Mouse (Mus musculus) thymus, postnatal 25 days (tissue): ENCODE data around the gene Krtap8-1.
A peak's percentile ranks its signal among the peaks of the same experiment; 100 is the strongest.

Source experiments
- DNase-seq: peaks from one replicate; pipeline ENCODE4 v3.0.0; 2022

Krtap8-1 gene

DNA sequence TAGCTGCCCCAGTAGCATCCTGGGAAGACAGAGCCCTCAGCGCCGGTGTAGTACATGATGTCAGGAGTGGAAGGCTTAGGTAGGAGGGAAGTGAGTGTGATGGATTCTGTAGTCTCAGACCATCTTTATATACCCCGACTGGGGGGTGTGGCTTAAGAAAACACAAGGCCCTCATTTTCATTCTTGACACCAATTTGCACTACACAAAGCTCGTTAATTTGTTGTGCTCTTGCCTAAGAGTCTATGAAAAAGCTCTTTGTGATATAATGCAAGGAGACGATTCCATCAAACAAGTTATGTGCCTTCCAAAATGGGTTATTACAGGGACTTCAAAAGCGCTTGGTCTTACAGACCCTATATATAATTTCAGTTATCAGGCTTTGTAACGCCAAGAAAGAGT, at the start of gene Krtap8-1:
Gene Krtap8-1 (minus strand): TSS at position 101 of the 400 bp plus-strand sequence.
- DNase-seq = no peak

DNA sequence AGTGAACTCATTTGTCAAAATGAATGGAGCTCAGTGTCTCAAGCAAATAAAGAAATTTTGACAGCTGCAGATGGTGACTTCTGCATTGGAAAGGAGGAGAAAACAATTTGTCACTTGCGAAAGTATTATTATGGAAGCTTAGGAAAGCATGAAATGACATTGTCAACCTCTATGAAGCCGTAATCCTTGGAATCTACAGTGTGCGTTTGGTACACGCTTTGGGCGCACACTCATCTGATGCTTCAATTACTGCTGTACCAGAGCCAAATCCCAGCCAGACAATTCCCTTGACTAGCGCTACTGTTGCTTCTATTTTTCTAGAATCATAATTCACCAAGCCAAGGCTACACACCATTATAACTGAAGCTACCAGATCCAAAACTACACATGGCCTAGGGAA, 49.6 kb upstream of the Krtap8-1 start:
- no peak for DNase-seq

DNA sequence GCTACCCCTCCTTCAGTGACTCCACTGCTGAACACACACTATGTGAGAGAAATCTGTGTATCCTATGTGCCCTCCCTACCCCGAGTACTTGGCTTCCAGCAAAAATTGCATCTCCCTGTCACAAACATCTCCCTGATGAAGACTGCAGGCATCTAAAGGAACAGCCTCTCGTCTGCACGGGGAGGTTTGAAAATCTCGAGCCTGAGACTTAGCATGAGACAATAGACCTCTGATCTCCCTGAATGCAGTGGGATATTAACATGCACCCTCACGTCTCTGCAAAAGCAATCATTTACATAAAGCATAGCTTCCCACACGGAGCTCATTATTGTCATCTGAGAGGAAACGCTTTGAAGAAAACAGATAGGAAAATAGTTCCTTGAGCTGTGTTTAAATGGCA, 42.8 kb upstream of the Krtap8-1 start:
- no peak for DNase-seq

DNA sequence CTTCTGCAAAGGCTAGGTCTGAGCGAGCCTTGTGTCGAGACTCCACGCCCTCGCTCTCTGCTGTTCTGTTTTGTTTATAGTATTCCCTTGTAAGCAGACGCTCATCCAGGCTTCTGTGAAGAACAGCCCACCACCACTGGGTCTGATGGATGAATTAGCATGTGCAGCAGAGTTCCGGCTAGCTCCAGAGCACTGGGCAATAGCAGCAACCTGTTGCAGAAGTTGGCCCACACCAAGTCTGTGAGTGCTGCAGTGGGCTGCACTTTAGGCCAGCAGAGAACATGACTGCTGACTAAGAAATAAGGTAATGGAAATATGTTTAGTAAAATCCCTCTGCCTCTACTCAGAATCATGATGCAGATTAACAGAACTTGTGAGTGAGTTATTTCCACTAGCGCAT, 42.1 kb upstream of the Krtap8-1 start:
- no peak for DNase-seq

DNA sequence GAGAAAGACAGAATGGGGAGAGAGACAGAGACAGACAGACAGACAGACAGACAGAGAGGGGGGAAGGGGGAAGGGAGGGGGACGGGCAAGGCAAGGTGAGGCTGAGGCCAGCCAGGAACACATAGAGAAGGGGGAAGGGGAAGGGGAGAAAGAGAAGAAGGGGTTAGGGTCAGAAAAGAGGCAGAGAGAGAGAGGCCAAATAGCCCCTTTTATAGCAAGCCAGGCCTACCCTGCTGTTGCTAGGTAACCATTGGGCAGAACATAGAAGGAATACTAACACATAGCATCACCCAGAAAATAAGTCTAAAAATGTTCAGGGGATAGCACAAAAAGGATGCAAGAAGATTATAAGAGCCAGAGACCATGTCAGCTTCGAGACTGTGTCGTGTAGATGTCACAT, 40.6 kb upstream of the Krtap8-1 start:
- no peak for DNase-seq

DNA sequence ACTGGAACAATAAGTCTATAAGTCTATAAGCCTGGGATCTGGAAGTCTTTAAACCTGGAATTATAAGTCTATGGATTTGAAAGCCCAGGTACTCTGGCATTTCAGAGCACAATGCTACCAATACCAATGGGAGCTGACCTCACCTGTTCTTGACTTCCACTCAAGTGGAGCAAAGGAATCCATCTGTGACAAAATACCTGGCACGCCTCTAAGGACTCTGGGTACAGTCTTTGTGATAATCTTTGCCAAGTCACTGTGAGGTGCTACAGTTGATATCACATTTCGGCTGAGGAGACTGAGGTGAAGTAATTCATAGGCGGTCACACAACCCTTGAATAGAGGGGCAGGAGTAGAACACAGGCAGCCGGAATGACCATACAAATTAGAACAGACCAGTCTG, 33.2 kb upstream of the Krtap8-1 start:
- DNase-seq = no peak

DNA sequence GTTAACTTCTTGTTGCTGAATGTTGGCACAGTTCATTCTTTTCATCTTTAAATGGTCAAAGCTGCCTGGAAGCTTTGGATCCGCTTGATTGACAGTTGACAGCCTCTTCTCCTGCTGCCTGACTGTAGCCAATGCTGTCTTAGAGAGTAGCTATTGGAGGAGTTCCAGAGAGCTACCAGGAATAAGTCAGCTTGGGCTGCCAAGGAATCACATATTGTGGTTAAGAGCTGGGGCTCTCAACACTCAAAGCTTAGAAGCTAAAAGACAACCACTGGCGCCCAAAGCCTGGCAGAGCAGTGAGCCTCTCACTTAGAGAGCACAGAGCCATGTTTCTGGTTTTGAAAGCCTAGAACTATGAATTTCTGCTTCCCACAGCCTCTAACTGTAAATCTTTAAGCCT, 32.8 kb upstream of the Krtap8-1 start:
- DNase-seq = no peak

DNA sequence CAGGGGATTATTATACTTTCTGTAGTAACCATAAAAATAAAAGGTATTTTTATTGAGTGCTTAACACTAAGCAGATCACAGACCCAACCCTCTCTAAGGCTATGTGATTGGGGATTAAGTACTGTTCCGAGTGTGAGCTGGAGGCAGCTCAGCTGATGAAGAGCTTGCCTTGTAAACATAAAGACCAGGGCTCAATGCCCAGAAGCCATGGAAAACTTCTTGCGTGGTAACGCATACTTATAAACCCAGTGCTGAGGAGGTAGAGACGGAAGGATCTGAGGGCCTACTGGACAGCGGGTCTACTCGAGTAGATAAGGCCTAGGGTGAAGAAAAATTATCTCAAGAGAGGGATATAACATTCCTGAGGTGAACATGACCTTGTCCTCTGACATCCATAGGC, 32.3 kb upstream of the Krtap8-1 start:
- no peak for DNase-seq

DNA sequence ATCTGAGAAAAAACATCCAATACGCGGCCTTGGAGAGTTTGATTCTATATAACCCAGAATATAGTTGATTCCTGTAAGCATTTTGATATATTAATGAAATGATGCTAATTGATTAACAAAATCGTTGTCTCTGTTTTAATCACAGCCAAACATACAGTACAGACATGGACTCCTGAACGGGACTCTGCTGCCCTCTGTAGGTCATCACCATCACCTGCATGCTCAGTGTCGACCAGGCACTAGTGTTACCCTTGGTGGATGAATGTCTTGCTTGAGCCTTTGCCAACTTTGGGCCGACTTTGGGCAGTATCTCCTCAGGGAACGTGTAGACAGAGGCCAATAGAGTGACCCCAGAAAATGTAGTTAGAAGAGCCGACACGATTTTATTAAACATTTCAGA, 29.9 kb upstream of the Krtap8-1 start:
- peak; percentile 3 for DNase-seq

DNA sequence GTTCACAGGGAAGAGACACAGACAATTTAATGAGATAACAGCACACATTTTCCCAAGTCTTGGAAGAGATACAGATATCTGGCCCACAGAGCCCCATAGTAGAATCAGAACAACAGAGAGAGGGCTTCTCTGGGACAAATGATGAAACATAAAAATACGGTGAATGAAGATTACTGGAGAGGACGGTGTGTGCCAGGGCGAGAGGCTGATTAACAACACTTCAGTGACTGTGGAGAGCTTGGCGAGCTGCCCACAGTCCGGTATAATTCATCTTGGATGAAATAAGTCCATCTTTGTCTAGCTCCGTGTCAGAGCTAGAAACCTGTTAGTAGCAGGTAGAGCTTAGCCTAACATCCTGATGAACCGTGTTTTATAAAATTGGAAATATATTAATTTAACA, 25.7 kb upstream of the Krtap8-1 start:
- no peak for DNase-seq

DNA sequence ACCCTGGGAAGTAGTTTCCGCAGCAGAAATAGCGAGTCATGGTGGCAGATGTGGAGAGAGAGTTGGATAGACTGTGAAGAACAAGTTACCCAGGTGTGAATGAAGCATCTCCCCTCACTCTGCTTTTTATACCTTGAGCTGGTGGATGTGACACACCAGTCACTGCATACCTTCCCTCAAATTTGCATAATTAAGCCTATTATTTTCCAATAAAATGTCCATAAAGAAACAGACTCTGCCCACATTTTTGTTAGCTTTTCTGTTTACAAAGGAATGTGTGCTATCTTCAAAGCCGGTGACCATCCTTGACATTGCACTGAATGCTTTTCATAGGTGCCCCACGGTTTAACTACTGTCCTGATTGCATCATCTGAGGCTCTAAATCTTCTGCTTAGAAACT, 20.5 kb upstream of the Krtap8-1 start, which contains the start of gene Krtap7-1:
Gene Krtap7-1 (minus strand): TSS at position 101 of the 400 bp plus-strand sequence.
- no peak for DNase-seq

DNA sequence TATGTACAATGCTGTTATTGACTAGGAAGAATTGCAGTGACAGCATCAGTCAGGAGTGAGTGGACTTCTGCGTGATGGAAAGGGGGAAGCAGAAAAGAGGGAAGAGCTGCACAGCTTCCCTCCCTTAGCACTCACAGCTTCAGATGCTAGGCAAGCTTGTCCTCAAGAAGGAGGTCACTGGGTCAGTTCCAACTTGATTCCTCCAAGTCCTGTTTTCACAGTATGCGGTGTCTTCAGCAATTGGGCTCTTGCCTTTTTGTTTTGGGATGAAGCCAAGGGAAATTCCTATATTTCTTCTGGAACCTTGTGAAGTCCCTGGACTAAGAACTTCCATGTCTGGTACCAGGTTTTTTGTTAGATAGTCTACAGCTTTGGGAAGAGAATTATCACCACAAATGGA, 15.8 kb upstream of the Krtap8-1 start:
- DNase-seq = no peak

DNA sequence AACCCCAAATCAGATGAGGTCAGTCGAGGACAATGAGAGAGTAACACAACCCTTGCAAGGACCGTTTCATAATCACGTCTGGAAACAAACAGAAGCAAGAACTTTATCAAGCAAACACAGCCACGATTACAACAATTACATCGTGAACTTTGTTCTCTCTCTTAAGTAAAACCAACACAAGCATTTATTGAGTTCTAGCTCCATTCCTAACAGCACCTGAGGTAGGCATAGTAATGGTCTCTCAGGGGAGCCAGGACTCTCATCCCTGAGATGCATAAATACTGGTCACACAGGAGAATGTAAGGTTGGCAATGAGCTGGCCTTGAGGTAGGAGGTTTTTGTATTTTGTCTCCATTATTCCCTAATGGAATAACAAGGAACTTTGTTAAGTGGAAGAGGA, 14.1 kb upstream of the Krtap8-1 start:
- no peak for DNase-seq

DNA sequence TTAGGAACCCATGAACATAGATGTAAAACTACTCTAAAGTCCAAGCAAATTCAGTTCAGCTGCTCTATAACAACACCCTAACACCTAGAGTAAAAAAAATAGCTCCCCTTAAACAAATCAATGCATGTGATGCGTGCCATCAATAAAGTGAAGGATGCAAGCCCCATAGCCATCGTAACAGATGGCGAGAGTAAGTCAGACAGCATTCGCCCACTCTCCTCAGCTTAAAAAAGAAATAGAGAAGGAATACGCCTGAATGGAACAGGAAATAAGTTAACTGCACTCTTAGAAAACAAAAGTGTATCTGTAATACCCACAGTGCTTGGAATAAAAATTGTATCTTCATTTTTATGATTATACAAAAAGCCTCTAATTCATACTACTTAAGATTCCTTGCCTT, 9.2 kb upstream of the Krtap8-1 start:
- no peak for DNase-seq

DNA sequence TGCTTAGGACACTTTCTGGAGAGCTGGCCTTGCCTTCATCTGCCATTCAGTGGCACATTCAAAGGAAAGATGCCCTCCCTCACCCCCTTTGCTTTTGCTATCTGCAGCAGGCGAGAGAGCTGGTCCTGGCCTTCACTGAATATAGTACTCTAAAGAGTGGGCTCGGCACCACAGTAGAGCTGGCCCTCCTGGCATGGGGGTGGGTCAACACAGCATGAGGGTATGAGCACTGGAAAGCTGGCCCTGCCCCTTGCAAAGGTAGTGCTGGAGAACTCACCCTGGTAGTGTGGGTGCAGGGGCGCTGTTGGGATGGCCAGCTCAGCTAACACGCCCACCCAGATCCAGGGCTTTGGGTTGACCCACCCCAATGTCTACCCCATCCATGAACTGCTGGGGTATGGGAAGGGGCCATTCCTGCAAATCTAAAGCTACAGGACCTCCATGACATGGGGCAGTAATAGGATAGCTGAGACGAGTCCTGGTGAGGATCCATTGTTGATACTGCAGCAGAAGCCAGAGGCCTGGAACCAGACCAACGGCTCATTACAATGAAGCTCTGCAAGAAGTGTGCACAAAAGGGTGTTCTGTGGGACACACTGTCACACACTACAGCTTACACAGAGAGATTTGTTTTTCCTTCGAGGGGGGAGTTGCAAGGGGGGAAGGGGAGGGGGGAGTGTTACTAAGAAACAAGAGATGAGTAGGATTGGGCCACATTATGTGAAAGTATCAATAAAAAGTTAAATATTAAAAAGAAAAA, 7.8 kb upstream of the Krtap8-1 start:
- no peak for DNase-seq

DNA sequence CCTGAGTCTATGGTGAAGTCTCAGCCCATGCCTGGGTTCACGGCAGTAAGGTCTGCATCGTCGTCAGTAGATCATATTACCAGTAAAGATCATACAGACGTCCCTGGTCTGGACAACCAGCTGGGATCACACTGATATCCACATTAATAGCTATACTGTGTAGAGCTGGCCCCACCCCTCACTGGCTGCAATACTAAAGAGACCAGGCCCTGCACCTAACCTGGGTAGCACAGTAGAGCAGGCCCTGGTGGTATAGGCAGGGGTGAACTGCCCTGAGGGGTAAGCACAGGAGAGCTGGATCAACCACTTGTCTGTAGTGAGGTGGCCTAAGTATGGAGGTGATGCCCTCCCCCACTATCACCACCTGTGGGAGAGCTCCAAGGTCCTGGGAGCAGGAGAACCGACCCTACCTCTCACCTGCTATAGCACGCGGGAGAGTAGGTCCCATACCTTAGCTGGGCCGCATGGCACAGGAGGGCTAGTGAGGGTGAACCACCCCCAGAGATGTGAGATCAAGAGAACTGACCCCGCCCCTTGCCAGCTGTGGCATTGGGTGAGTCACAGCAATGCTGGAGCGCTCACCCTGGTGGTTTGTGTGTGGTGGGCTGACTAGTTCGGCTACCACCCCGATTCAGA, 10.0 kb downstream of the Krtap8-1 start:
- DNase-seq = no peak

DNA sequence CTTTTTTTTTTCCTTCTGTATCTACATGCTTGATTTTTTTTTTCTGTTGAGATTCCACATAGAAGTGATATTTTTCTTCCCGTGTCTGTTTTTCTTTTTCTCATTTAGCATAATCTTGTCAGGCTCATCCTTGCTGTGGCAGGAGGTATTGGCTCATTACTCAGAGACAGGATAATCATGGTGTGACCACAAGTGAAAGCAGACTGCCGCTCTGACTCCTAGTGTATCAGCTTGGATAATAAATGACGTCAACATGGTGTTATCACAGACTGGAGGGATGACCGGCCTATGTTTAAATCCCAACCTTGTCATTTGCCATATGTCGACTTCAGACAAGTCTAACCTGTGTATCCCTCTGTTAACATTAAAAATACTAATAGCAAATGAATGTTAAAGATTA, 26.6 kb downstream of the Krtap8-1 start:
- DNase-seq = no peak
